ENCODE assay signal across 20 mouse cellular contexts in genomic region chr5:130184193-130184856, GRCm38 (mm10). TPM values are rescaled to one million over a fixed set of nuclear protein-coding genes. Genes with fewer than 3 reads are reported as not detected.
DNase-seq lines count a peak whose midpoint lies in the region; ATAC-seq and TF ChIP-seq lines count a peak whose summit lies in the region.
"Had no signal": no experiment of that assay in that cellular context is flagged by ENCODE, and none has a peak within 500 bp of the region (broad histone marks: within the 10 kb centered on the region; RNA-seq: fewer than 3 reads in every experiment).

No protein-coding gene starts in this region.

- H3K27me3 ChIP-seq in kidney, embryonic 15.5 days, result no peaks in the 10 kb centered on the region
- H3K27me3 ChIP-seq in kidney, embryonic 14.5 days (ENCODE audit: control insufficient read depth, insufficient read depth, low read length), result no peaks in the 10 kb centered on the region
- no peaks in the 10 kb centered on the region for H3K27me3 ChIP-seq in liver, postnatal 0 days (ENCODE audit: insufficient read depth, low read length)
- H3K27me3 ChIP-seq in hindbrain, embryonic 11.5 days (ENCODE audit: control insufficient read depth, insufficient read depth, low read length), result no peaks in the 10 kb centered on the region
- H3K27me3 ChIP-seq in thymus, adult 2 months (ENCODE audit: control insufficient read depth, insufficient read depth, low read length), result no peaks in the 10 kb centered on the region
- H3K27me3 ChIP-seq: midbrain, embryonic 15.5 days had no signal

- no peak overlapping the region for H3K9ac ChIP-seq in kidney, embryonic 15.5 days
- H3K9ac ChIP-seq in kidney, embryonic 14.5 days (ENCODE audit: low read depth, low read length), result no peak overlapping the region
- H3K9ac ChIP-seq in liver, postnatal 0 days (replicated peaks), result no peak overlapping the region
- H3K9ac ChIP-seq in hindbrain, embryonic 11.5 days (ENCODE audit: low read depth, low read length), result no peak overlapping the region
- H3K9ac ChIP-seq: midbrain, embryonic 15.5 days had no signal

- no peak for TF ChIP-seq CTCF in liver, postnatal 0 days (IDR thresholded peaks at IDR 0.05; ENCODE audit: low read depth)
- TF ChIP-seq CTCF in thymus, adult 2 months (IDR thresholded peaks at IDR 0.05; ENCODE audit: borderline replicate concordance, control insufficient read depth, extremely low read depth, insufficient read depth, low read length, poor library complexity), result no peak

- no peak for TF ChIP-seq EP300 in liver, postnatal 0 days (IDR thresholded peaks at IDR 0.05; ENCODE audit: low read depth)

- DNase-seq in adrenal gland, postnatal 10 days, result peak; percentile 53
- DNase-seq in liver, postnatal 0 days, result no peak
- no peak for DNase-seq in hindbrain, embryonic 11.5 days (ENCODE audit: low spot score)
- no peak for DNase-seq in thymus, adult 2 months
- DNase-seq in embryo, embryonic 10.5 days (ENCODE audit: low spot score), result no peak
- DNase-seq: B cell, adult 2 months; cerebellum, adult 11 months; cerebellum, postnatal 14 days; gastrocnemius, postnatal 36 days; heart, postnatal 36 days; kidney, adult 8-10 months; lung, adult 18-20 months; lung, postnatal 36 days; thymus, postnatal 25 days had no signal

- no peak for ATAC-seq in kidney, embryonic 15.5 days (replicated peaks; ENCODE audit: low FRiP score)
- no peak for ATAC-seq in kidney, embryonic 14.5 days (ENCODE audit: low FRiP score, low TSS enrichment)
- peak; percentile 78 for ATAC-seq in erythroid progenitor cell, adult 5-6 weeks (replicated peaks; ENCODE audit: low FRiP score, poor library complexity, severe bottlenecking)
- peak; percentile 67 for ATAC-seq in liver, postnatal 0 days
- ATAC-seq in hindbrain, embryonic 11.5 days (ENCODE audit: low FRiP score), result no peak
- ATAC-seq: hindbrain, postnatal 0 days; midbrain, embryonic 15.5 days had no signal

- peaks cover 5% of the 10 kb centered on the region; the same call in 1 of the 2 replicates for H3K4me1 ChIP-seq in kidney, embryonic 15.5 days
- H3K4me1 ChIP-seq in kidney, embryonic 14.5 days (ENCODE audit: control insufficient read depth, insufficient read depth, low read length), result 0 out of 2 replicates have a peak, but pooled peaks cover 4% of the 10 kb centered on the region
- H3K4me1 ChIP-seq in liver, postnatal 0 days (ENCODE audit: insufficient read depth), result peaks cover 22% of the 10 kb centered on the region
- H3K4me1 ChIP-seq in hindbrain, embryonic 11.5 days (replicated peaks; ENCODE audit: control insufficient read depth, insufficient read depth, low read length), result no peaks in the 10 kb centered on the region
- H3K4me1 ChIP-seq in thymus, adult 2 months (replicated peaks; ENCODE audit: control insufficient read depth, insufficient read depth, low read length), result no peaks in the 10 kb centered on the region

- H3K9me3 ChIP-seq in kidney, embryonic 15.5 days (replicated peaks), result no peaks in the 10 kb centered on the region
- no peaks in the 10 kb centered on the region for H3K9me3 ChIP-seq in kidney, embryonic 14.5 days (ENCODE audit: control insufficient read depth, low read length)
- H3K9me3 ChIP-seq in liver, postnatal 0 days (ENCODE audit: low read length), result no peaks in the 10 kb centered on the region
- no peaks in the 10 kb centered on the region for H3K9me3 ChIP-seq in hindbrain, embryonic 11.5 days (ENCODE audit: control insufficient read depth, low read length)
- H3K9me3 ChIP-seq: midbrain, embryonic 15.5 days had no signal

- TF ChIP-seq POLR2A in thymus, adult 2 months (IDR thresholded peaks at IDR 0.05; ENCODE audit: control insufficient read depth, extremely low read depth, insufficient read depth, low read length, poor library complexity), result no peak

- 82% methylated on average over 9 of the region's 9 CpGs for WGBS in kidney, embryonic 15.5 days
- 84% methylated on average over 9 of the region's 9 CpGs for WGBS in kidney, embryonic 14.5 days
- 70% methylated on average over 9 of the region's 9 CpGs for WGBS in liver, postnatal 0 days (ENCODE audit: insufficient replicate concordance)
- WGBS in hindbrain, embryonic 11.5 days, result 90% methylated on average over 9 of the region's 9 CpGs
- WGBS in thymus, adult 2 months, result 94% methylated on average over 9 of the region's 9 CpGs

- peaks cover 19% of the 10 kb centered on the region for H3K36me3 ChIP-seq in kidney, embryonic 15.5 days
- peaks cover 6% of the 10 kb centered on the region; the same call in 1 of the 2 replicates for H3K36me3 ChIP-seq in kidney, embryonic 14.5 days (ENCODE audit: control insufficient read depth, insufficient read depth, low read length)
- H3K36me3 ChIP-seq in liver, postnatal 0 days (replicated peaks; ENCODE audit: insufficient read depth, low read length), result peaks cover 7% of the 10 kb centered on the region
- no peaks in the 10 kb centered on the region for H3K36me3 ChIP-seq in hindbrain, embryonic 11.5 days (ENCODE audit: control insufficient read depth, insufficient read depth, low read length)
- H3K36me3 ChIP-seq in thymus, adult 2 months (ENCODE audit: control insufficient read depth, insufficient read depth, low read length), result peaks cover 3% of the 10 kb centered on the region; the same call in 1 of the 2 replicates
- H3K36me3 ChIP-seq: midbrain, embryonic 15.5 days had no signal

- H3K27ac ChIP-seq in kidney, embryonic 15.5 days, result 0 out of 2 replicates have a peak overlapping the region, but pooled peaks have one; percentile 33
- H3K27ac ChIP-seq in kidney, embryonic 14.5 days (ENCODE audit: low read depth, low read length), result no peak overlapping the region
- peak overlapping the region; percentile 39; the same call in 1 of the 2 replicates for H3K27ac ChIP-seq in liver, postnatal 0 days (ENCODE audit: low read depth)
- no peak overlapping the region for H3K27ac ChIP-seq in hindbrain, embryonic 11.5 days (ENCODE audit: low read depth, low read length)
- no peak overlapping the region for H3K27ac ChIP-seq in thymus, adult 2 months (ENCODE audit: control insufficient read depth, insufficient read depth, low read length)
- H3K27ac ChIP-seq: hindbrain, postnatal 0 days; midbrain, embryonic 15.5 days had no signal

- no peak overlapping the region for H3K4me3 ChIP-seq in kidney, embryonic 15.5 days (replicated peaks)
- no peak overlapping the region for H3K4me3 ChIP-seq in kidney, embryonic 14.5 days (ENCODE audit: low read length)
- no peak overlapping the region for H3K4me3 ChIP-seq in liver, postnatal 0 days (ENCODE audit: low read depth, low read length)
- no peak overlapping the region for H3K4me3 ChIP-seq in hindbrain, embryonic 11.5 days (ENCODE audit: low read depth, low read length)
- no peak overlapping the region for H3K4me3 ChIP-seq in thymus, adult 2 months (ENCODE audit: control insufficient read depth, insufficient read depth, low read length)
- H3K4me3 ChIP-seq: midbrain, embryonic 15.5 days had no signal

- H3K4me2 ChIP-seq in kidney, embryonic 15.5 days, result no peak overlapping the region
- no peak overlapping the region for H3K4me2 ChIP-seq in kidney, embryonic 14.5 days (replicated peaks; ENCODE audit: low read depth, low read length)
- H3K4me2 ChIP-seq in liver, postnatal 0 days (ENCODE audit: low read depth, low read length), result no peak overlapping the region
- no peak overlapping the region for H3K4me2 ChIP-seq in hindbrain, embryonic 11.5 days (replicated peaks; ENCODE audit: low read depth, low read length)
- H3K4me2 ChIP-seq: heart, embryonic 11.5 days; midbrain, embryonic 15.5 days had no signal

RNA-seq across cellular contexts. Expression of gene Rabgef1, which starts 12.7 kb away (rescaled TPM):
- 30.0 and 32.1 TPM in 2 replicates for polyA plus RNA-seq in kidney, embryonic 15.5 days (2015; fragmentation: Nextera tagmentation; extraction: Ambion mirVana)
- 21.0 and 26.7 TPM in 2 replicates for polyA plus RNA-seq in kidney, embryonic 14.5 days (2014; fragmentation: Nextera tagmentation; extraction: Ambion mirVana)
- total RNA-seq in adrenal gland, postnatal 10 days (2021), result 10 to 100 TPM; 35.6 to 41.5 TPM
- 47.4 and 56.6 TPM in 2 replicates for total RNA-seq in erythroid progenitor cell, adult 5-6 weeks (2015; ENCODE audit: low replicate concordance)
- 91.1 and 102 TPM in 2 replicates for total RNA-seq in erythroid progenitor cell, adult 5-6 weeks (2017; ENCODE audit: low replicate concordance)
- 18.5 and 19.7 TPM in 2 replicates for polyA plus RNA-seq in liver, postnatal 0 days (2015; fragmentation: Nextera tagmentation; extraction: Ambion mirVana)
- polyA plus RNA-seq in hindbrain, embryonic 11.5 days (2014; fragmentation: Nextera tagmentation; extraction: Ambion mirVana), result 26.2 and 28.6 TPM in 2 replicates
- polyA plus RNA-seq in thymus, adult 2 months (2012; rRNA removed), result 19.7 and 21.0 TPM in 2 replicates

RNA-seq across cellular contexts. Expression of gene Tmem248, which starts 32.6 kb away (rescaled TPM):
- 33.6 and 34.6 TPM in 2 replicates for polyA plus RNA-seq in kidney, embryonic 15.5 days (2015; fragmentation: Nextera tagmentation; extraction: Ambion mirVana)
- polyA plus RNA-seq in kidney, embryonic 14.5 days (2014; fragmentation: Nextera tagmentation; extraction: Ambion mirVana), result 42.2 and 45.9 TPM in 2 replicates
- total RNA-seq in adrenal gland, postnatal 10 days (2021), result 10 to 100 TPM; 48.6 to 54.3 TPM
- 26.3 and 27.7 TPM in 2 replicates for total RNA-seq in erythroid progenitor cell, adult 5-6 weeks (2015; ENCODE audit: low replicate concordance)
- 25.5 and 32.0 TPM in 2 replicates for total RNA-seq in erythroid progenitor cell, adult 5-6 weeks (2017; ENCODE audit: low replicate concordance)
- 28.1 and 30.7 TPM in 2 replicates for polyA plus RNA-seq in liver, postnatal 0 days (2015; fragmentation: Nextera tagmentation; extraction: Ambion mirVana)
- polyA plus RNA-seq in hindbrain, embryonic 11.5 days (2014; fragmentation: Nextera tagmentation; extraction: Ambion mirVana), result 28.7 and 29.9 TPM in 2 replicates
- 31.8 and 44.4 TPM in 2 replicates for polyA plus RNA-seq in thymus, adult 2 months (2012; rRNA removed)

RNA-seq across cellular contexts. Expression of gene Kctd7, which starts 39.7 kb away (rescaled TPM):
- polyA plus RNA-seq in kidney, embryonic 15.5 days (2015; fragmentation: Nextera tagmentation; extraction: Ambion mirVana), result 4.7 and 5.0 TPM in 2 replicates
- polyA plus RNA-seq in kidney, embryonic 14.5 days (2014; fragmentation: Nextera tagmentation; extraction: Ambion mirVana), result 2.2 and 4.3 TPM in 2 replicates
- 1 to 10 TPM; 5.3 to 8.5 TPM for total RNA-seq in adrenal gland, postnatal 10 days (2021)
- 11.2 and 15.1 TPM in 2 replicates for total RNA-seq in erythroid progenitor cell, adult 5-6 weeks (2015; ENCODE audit: low replicate concordance)
- total RNA-seq in erythroid progenitor cell, adult 5-6 weeks (2017; ENCODE audit: low replicate concordance), result 17.1 and 19.2 TPM in 2 replicates
- 3.6 and 3.9 TPM in 2 replicates for polyA plus RNA-seq in liver, postnatal 0 days (2015; fragmentation: Nextera tagmentation; extraction: Ambion mirVana)
- 5.7 and 6.6 TPM in 2 replicates for polyA plus RNA-seq in hindbrain, embryonic 11.5 days (2014; fragmentation: Nextera tagmentation; extraction: Ambion mirVana)
- 6.9 and 7.9 TPM in 2 replicates for polyA plus RNA-seq in thymus, adult 2 months (2012; rRNA removed)

Comparison
In these comparisons a context has a peak if more than half of its experiments do, and no peak if none do; other contexts are left out.
1. H3K27ac ChIP-seq: peak in kidney, embryonic 15.5 days (single experiment) and liver, postnatal 0 days (single experiment); none in kidney, embryonic 14.5 days (single experiment), hindbrain, embryonic 11.5 days (single experiment) and thymus, adult 2 months (single experiment).
2. ATAC-seq: peak in erythroid progenitor cell, adult 5-6 weeks (single experiment) and liver, postnatal 0 days (single experiment); none in kidney, embryonic 15.5 days (single experiment), kidney, embryonic 14.5 days (single experiment) and hindbrain, embryonic 11.5 days (single experiment).